Mouse (Mus musculus): ENCODE measurements at regions not wholly inside any gene's neighbourhood (a gene's known extent, or its start where the extent isn't known, plus 50 kb on each side); places are given as distances from the start of the nearest gene placed in this dataset.

- no peak for DNase-seq
Observed at GRCm38 (mm10) chr7:129987713-129988112, 396.1 kb downstream of the Wdr11 start.

GRCm38 (mm10) chr7:129993446-129994223, 402.0 kb downstream of the Wdr11 start:
- DNase-seq = no peak

GRCm38 (mm10) chr7:129995529-129995928, 403.9 kb downstream of the Wdr11 start:
- DNase-seq = no peak

GRCm38 (mm10) chr7:130001064-130001463, 409.4 kb downstream of the Wdr11 start:
- DNase-seq = peak in 1 of 2 experiments; percentile 2

GRCm38 (mm10) chr7:130002002-130002401, 410.3 kb downstream of the Wdr11 start:
- DNase-seq = no peak

GRCm38 (mm10) chr7:130005406-130005805, 413.7 kb downstream of the Wdr11 start:
- DNase-seq = no peak

- DNase-seq = no peak
Observed at GRCm38 (mm10) chr7:130007993-130008583, 416.4 kb downstream of the Wdr11 start.

GRCm38 (mm10) chr7:130008591-130009418, 417.1 kb downstream of the Wdr11 start:
- no peak for DNase-seq

- DNase-seq = no peak
Observed at GRCm38 (mm10) chr7:130012067-130012466, 420.4 kb downstream of the Wdr11 start.

GRCm38 (mm10) chr7:130013109-130013508, 421.4 kb downstream of the Wdr11 start:
- no peak for DNase-seq

- no peak for DNase-seq
Observed at GRCm38 (mm10) chr7:130014609-130015008, 422.9 kb downstream of the Wdr11 start.

- DNase-seq = no peak
Observed at GRCm38 (mm10) chr7:130015375-130016014, 423.8 kb downstream of the Wdr11 start.

GRCm38 (mm10) chr7:130016015-130016874, 424.6 kb downstream of the Wdr11 start:
- DNase-seq = no peak

- DNase-seq = no peak
Observed at GRCm38 (mm10) chr7:130018891-130019290, 427.2 kb downstream of the Wdr11 start.

- DNase-seq = no peak
Observed at GRCm38 (mm10) chr7:130028945-130029344, 437.3 kb downstream of the Wdr11 start.

GRCm38 (mm10) chr7:130030711-130031110, 439.0 kb downstream of the Wdr11 start:
- DNase-seq = no peak

GRCm38 (mm10) chr7:130036235-130036634, 444.6 kb downstream of the Wdr11 start:
- DNase-seq = no peak

GRCm38 (mm10) chr7:130036845-130037572, 445.3 kb downstream of the Wdr11 start:
- DNase-seq = no peak

GRCm38 (mm10) chr7:130037573-130037925, 445.9 kb downstream of the Wdr11 start:
- DNase-seq = no peak

- no peak for DNase-seq
Observed at GRCm38 (mm10) chr7:130040596-130040995, 448.9 kb downstream of the Wdr11 start.

GRCm38 (mm10) chr7:130041402-130041965, 449.8 kb downstream of the Wdr11 start:
- no peak for DNase-seq

All from cerebellum, postnatal 36 days (tissue).